Mouse (Mus musculus) lung, postnatal 0 days (tissue): ENCODE measurements around the gene Atg7.

Source experiments
- CTCF ChIP-seq: IDR thresholded peaks from 2 replicates; pipeline ENCODE4 v1.5.1; 2016; ENCODE audit warnings: antibody characterized with exemption, mild to moderate bottlenecking
- EP300 ChIP-seq: IDR thresholded peaks from 2 replicates; pipeline ENCODE4 v1.6.1; 2016; ENCODE audit warnings: antibody characterized with exemption, mild to moderate bottlenecking, control low read depth

DNA sequence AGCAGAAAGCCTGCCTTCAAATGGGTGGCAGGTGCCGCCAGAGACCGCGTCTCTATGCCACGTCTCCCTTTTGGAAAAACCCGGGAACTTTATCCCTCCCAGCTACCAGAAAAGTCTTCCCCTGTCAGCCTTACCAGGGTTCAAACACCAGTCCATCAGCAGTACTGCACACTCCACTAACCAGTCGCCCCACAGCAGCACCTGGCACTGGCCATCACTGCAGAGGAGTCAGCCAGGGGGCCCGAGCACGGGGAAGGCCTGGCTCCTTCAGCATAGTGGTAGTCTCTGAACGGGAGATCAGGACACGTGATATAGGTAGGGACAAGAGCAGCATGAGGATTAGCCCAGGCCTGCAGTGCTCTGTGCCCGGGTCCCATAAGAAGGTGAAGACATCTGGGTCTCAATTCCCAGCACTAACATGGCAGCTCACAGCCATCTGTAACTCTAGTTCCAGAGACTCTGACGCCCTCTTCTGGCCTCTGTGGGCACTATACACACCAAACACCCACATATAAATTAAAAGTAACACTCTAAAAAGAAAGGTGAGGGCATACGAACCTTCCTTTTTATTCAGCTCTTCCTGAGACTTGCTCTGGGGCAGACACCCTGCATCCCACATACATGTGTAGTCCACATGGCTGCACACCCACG lies 228.2 kb downstream of the Atg7 start:
- TF ChIP-seq EP300 (no peak), CTCF (peak; percentile 21; the same call in 1 of the 2 replicates)
